Mouse (Mus musculus) CH12.LX (cell line): ENCODE measurements around the gene Disp2. TPM values are rescaled to one million over a fixed set of nuclear protein-coding genes. Genes with fewer than 3 reads are reported as not detected.

Source experiments
- DNase-seq: peaks from one replicate; pipeline ENCODE4 v3.0.0-alpha.2; 2013; ENCODE audit errors: extremely low read depth
- H3K27ac ChIP-seq: 2 replicates; pipeline ENCODE4 v1.5.1; 2012; ENCODE audit warnings: low read depth, mild to moderate bottlenecking, control low read depth, moderate library complexity; ENCODE audit not compliant: insufficient read depth
- H3K27me3 ChIP-seq: replicated peaks from 2 replicates; pipeline ENCODE3; 2012; ENCODE audit warnings: inconsistent platforms
- H3K36me3 ChIP-seq, 2 experiments: replicated peaks in 1 of 2; 2 replicates each; pipeline versions ENCODE3 to v1.6.1; 2012; ENCODE audit warnings: inconsistent platforms in 1 of 2, low read length in 1 of 2, mild to moderate bottlenecking in 1 of 2, mixed read lengths in 1 of 2, moderate library complexity in 1 of 2; ENCODE audit not compliant: control insufficient read depth in 1 of 2, insufficient read depth in 1 of 2
- H3K4me1 ChIP-seq, 2 experiments: 2 replicates each; pipeline ENCODE4 v1.6.1; 2012; ENCODE audit warnings: inconsistent platforms in 1 of 2, moderate library complexity in 1 of 2; ENCODE audit not compliant: insufficient read depth in 2 of 2, control insufficient read depth in 1 of 2
- H3K4me2 ChIP-seq: 2 replicates; pipeline ENCODE4 v1.6.1; 2012; ENCODE audit warnings: low read depth, mild to moderate bottlenecking, control low read depth; ENCODE audit not compliant: poor library complexity, insufficient read depth, severe bottlenecking
- H3K4me3 ChIP-seq, 3 experiments: fragments of 150-350 bp in 1 of 3; sonication (generic) in 1 of 3; replicated peaks in 1 of 3; 2 replicates each; pipeline versions ENCODE3 to v1.5.1; 2011 to 2012; ENCODE audit warnings: low read depth in 2 of 3, low read length in 2 of 3, mild to moderate bottlenecking in 2 of 3, moderate library complexity in 2 of 3, control low read depth in 1 of 3, improper control_type of control experiment in 1 of 3, inconsistent platforms in 1 of 3, mixed read lengths in 1 of 3; ENCODE audit not compliant: poor library complexity in 1 of 3
- H3K79me2 ChIP-seq: replicated peaks from 2 replicates; pipeline ENCODE4 v1.6.1; 2012; ENCODE audit warnings: mild to moderate bottlenecking, moderate library complexity; ENCODE audit not compliant: control insufficient read depth, poor library complexity, insufficient read depth, severe bottlenecking; ENCODE audit errors: extremely low read depth
- H3K9ac ChIP-seq: 2 replicates; pipeline ENCODE4 v1.6.1; 2012; ENCODE audit warnings: low read depth, mild to moderate bottlenecking, control low read depth, moderate library complexity; ENCODE audit not compliant: insufficient read depth
- H3K9me3 ChIP-seq: replicated peaks from 2 replicates; pipeline ENCODE3; 2012; ENCODE audit warnings: low read length, inconsistent platforms, mixed read lengths
- BHLHE40 ChIP-seq: IDR thresholded peaks from 2 replicates; pipeline ENCODE4 v1.6.1; 2011; ENCODE audit warnings: mild to moderate bottlenecking, low read depth, low read length, improper control_type of control experiment
- CHD1 ChIP-seq: IDR thresholded peaks from 2 replicates; pipeline ENCODE4 v1.6.1; 2012; ENCODE audit warnings: low read depth, low read length, improper control_type of control experiment, inconsistent platforms
- CTCF ChIP-seq, 2 experiments: IDR thresholded peaks in 1 of 2; conservative IDR thresholded peaks in 1 of 2; 2 replicates each; pipeline ENCODE4 v1.5.1; 2011 to 2012; ENCODE audit warnings: low read depth in 2 of 2, low read length in 2 of 2, improper control_type of control experiment in 1 of 2, inconsistent platforms in 1 of 2, mild to moderate bottlenecking in 1 of 2, moderate library complexity in 1 of 2
- ELF1 ChIP-seq: IDR thresholded peaks from 2 replicates; pipeline ENCODE4 v1.6.1; 2014; ENCODE audit warnings: low read depth, mild to moderate bottlenecking, inconsistent platforms, low read length, improper control_type of control experiment
- EP300 ChIP-seq: IDR thresholded peaks from 2 replicates; pipeline ENCODE4 v1.6.1; 2011; ENCODE audit warnings: low read length, improper control_type of control experiment
- GABPA ChIP-seq: IDR thresholded peaks from 2 replicates; pipeline ENCODE4 v1.6.1; 2012; ENCODE audit warnings: low read depth, low read length, improper control_type of control experiment, inconsistent platforms; ENCODE audit not compliant: insufficient replicate concordance
- IRF4 ChIP-seq: IDR thresholded peaks from 2 replicates; pipeline ENCODE4 v1.6.1; 2014; ENCODE audit warnings: low read depth, mild to moderate bottlenecking, inconsistent platforms, low read length, improper control_type of control experiment
- JUN ChIP-seq: IDR thresholded peaks from 2 replicates; pipeline ENCODE4 v1.6.1; 2011; ENCODE audit warnings: low read depth, mild to moderate bottlenecking, low read length, improper control_type of control experiment, moderate library complexity; ENCODE audit not compliant: insufficient read depth
- MAX ChIP-seq: IDR thresholded peaks from 2 replicates; pipeline ENCODE4 v1.6.1; 2011; ENCODE audit warnings: low read length, improper control_type of control experiment
- MXI1 ChIP-seq: IDR thresholded peaks from 2 replicates; pipeline ENCODE4 v1.6.1; 2011; ENCODE audit warnings: mild to moderate bottlenecking, low read depth, low read length, improper control_type of control experiment
- MYC ChIP-seq: IDR thresholded peaks from 2 replicates; pipeline ENCODE4 v1.6.1; 2011; ENCODE audit warnings: low read depth, mild to moderate bottlenecking, improper control_type of control experiment, low read length
- NELFE ChIP-seq: IDR thresholded peaks from 2 replicates; pipeline ENCODE4 v1.6.1; 2011; ENCODE audit warnings: low read depth, low read length, improper control_type of control experiment
- NRF1 ChIP-seq: IDR thresholded peaks from 2 replicates; pipeline ENCODE4 v1.6.1; 2014; ENCODE audit warnings: low read depth, mild to moderate bottlenecking, inconsistent platforms, low read length, improper control_type of control experiment, moderate library complexity
- POLR2AphosphoS2 ChIP-seq: IDR thresholded peaks from 2 replicates; pipeline ENCODE4 v1.6.1; 2011; ENCODE audit warnings: low read depth, low read length, improper control_type of control experiment
- RAD21 ChIP-seq: IDR thresholded peaks from 2 replicates; pipeline ENCODE4 v1.6.1; 2011; ENCODE audit warnings: low read depth, mild to moderate bottlenecking, low read length, improper control_type of control experiment, moderate library complexity
- RCOR1 ChIP-seq: conservative IDR thresholded peaks from 2 replicates; pipeline ENCODE4 v1.6.1; 2012; ENCODE audit warnings: low read depth, mild to moderate bottlenecking, inconsistent platforms, low read length, improper control_type of control experiment
- SIN3A ChIP-seq: IDR thresholded peaks from 2 replicates; pipeline ENCODE4 v1.6.1; 2012; ENCODE audit warnings: low read length, improper control_type of control experiment, inconsistent platforms
- TBP ChIP-seq: conservative IDR thresholded peaks from 2 replicates; pipeline ENCODE4 v1.6.1; 2011; ENCODE audit warnings: low read depth, low read length, improper control_type of control experiment
- TCF12 ChIP-seq: IDR thresholded peaks from 2 replicates; pipeline ENCODE4 v1.6.1; 2014; ENCODE audit warnings: low read depth, mild to moderate bottlenecking, inconsistent platforms, low read length, improper control_type of control experiment
- USF1 ChIP-seq: IDR thresholded peaks from 2 replicates; pipeline ENCODE4 v1.6.1; 2014; ENCODE audit warnings: low read depth, mild to moderate bottlenecking, inconsistent platforms, low read length, improper control_type of control experiment
- USF2 ChIP-seq: conservative IDR thresholded peaks from 2 replicates; pipeline ENCODE4 v1.6.1; 2011; ENCODE audit warnings: low read depth, low read length, improper control_type of control experiment
- ZC3H11A ChIP-seq: IDR thresholded peaks from 2 replicates; pipeline ENCODE4 v1.6.1; 2012; ENCODE audit warnings: low read depth, mild to moderate bottlenecking, inconsistent platforms, low read length, improper control_type of control experiment
- ZMIZ1 ChIP-seq: IDR thresholded peaks from 2 replicates; pipeline ENCODE4 v1.6.1; 2012; ENCODE audit warnings: low read depth, mild to moderate bottlenecking, inconsistent platforms, low read length, improper control_type of control experiment
- ZNF384 ChIP-seq: IDR thresholded peaks from 2 replicates; pipeline ENCODE4 v1.6.1; 2012; ENCODE audit warnings: low read depth, low read length, improper control_type of control experiment, inconsistent platforms
- dilution Hi-C: fragments of 300-500 bp; cut with MboI; formaldehyde crosslinking; loops from 2 replicates; pipeline ENCODE4 v1.14.3; 2020; ENCODE audit warnings: low sequenced_read_pairs; ENCODE audit not compliant: extremely low pct_unique_long_range_greater_than_20kb, extremely low pct_ligation_motif_present
- in situ Hi-C: fragments of 300-500 bp; cut with MboI; formaldehyde crosslinking; loops from 3 replicates; pipeline ENCODE4 v1.14.3; 2019; ENCODE audit warnings: low sequenced_read_pairs, low pct_ligation_motif_present, low pct_unique_long_range_greater_than_20kb, mixed read lengths
- polyA plus RNA-seq: library from polyadenylated mRNA; unstranded; fragments of >175 nt; gene quantifications from 2 replicates; pipeline ENCODE4 v1.2.1, GENCODE M21; 2012; ENCODE audit warnings: low read depth; ENCODE audit not compliant: insufficient read length
- total RNA-seq, 2 experiments: library from RNA; depleted of rRNA; stranded (reverse); fragments of 300-350 nt in 1 of 2; fragments of >200 nt in 1 of 2; gene quantifications; 2 replicates each; pipeline ENCODE4 v1.2.3; 2012 to 2014

The Disp2 gene
- total and polyA plus RNA-seq, 3 experiments: not detected

- DNase-seq: no peak
- H3K27ac ChIP-seq: no peak overlapping the region
- no peak overlapping the region for H3K9ac ChIP-seq
- peaks cover 4 to 24% of the 10 kb centered on the region in 2 experiments; a peak in 3 of 4 replicates for H3K4me1 ChIP-seq
- peaks cover 0 to 14% of the 10 kb centered on the region in 2 experiments for H3K36me3 ChIP-seq
- H3K9me3 ChIP-seq: no peaks in the 10 kb centered on the region
- H3K79me2 ChIP-seq: no peaks in the 10 kb centered on the region
- in situ Hi-C loops: loop anchor here (25.0 kb wide), 1 partner anchor 435 kb away; no protein-coding TSS in a partner anchor
- no peak overlapping the region for H3K4me2 ChIP-seq
- TF ChIP-seq MYC: no peak
- no peak for TF ChIP-seq ELF1
- no peak for TF ChIP-seq MAX
- TF ChIP-seq JUN: no peak
- no peak for TF ChIP-seq POLR2AphosphoS2
- TF ChIP-seq EP300: no peak
- TF ChIP-seq NRF1: no peak
- TF ChIP-seq RAD21: no peak
- no peak for TF ChIP-seq RCOR1
- TF ChIP-seq TBP: no peak
- no peak for TF ChIP-seq TCF12
- no peak for TF ChIP-seq CTCF (conservative IDR thresholded peaks at IDR 0.05 in 1 of 2, IDR thresholded peaks at IDR 0.05 in 1 of 2; ENCODE audit: low read depth in 2 of 2, low read length in 2 of 2)
- TF ChIP-seq BHLHE40: no peak
- no peak for TF ChIP-seq GABPA
- TF ChIP-seq USF2: no peak
- no peak for TF ChIP-seq IRF4
- TF ChIP-seq ZMIZ1: no peak
- no peak for TF ChIP-seq CHD1
- no peak for TF ChIP-seq ZC3H11A
- peaks cover 4% of the 10 kb centered on the region for H3K27me3 ChIP-seq
- no peak overlapping the region for H3K4me3 ChIP-seq
- dilution Hi-C loops: no loop called here
Measured at GRCm38 (mm10) chr2:118752792-118753108, 26.8 kb upstream of the Disp2 start.

GRCm38 (mm10) chr2:118754143-118754542 is 25.4 kb upstream of the Disp2 start:
- H3K4me3 ChIP-seq: no peak overlapping the region
- TF ChIP-seq MAX (no peak), ELF1 (no peak), SIN3A (no peak), ZNF384 (no peak), JUN (no peak), GABPA (no peak), USF1 (no peak), RCOR1 (no peak), ZMIZ1 (no peak), MXI1 (no peak), NELFE (no peak), NRF1 (no peak), MYC (no peak)

More at GRCm38 (mm10) chr2:118754143-118754542, 25.4 kb upstream of the Disp2 start:
- Histone ChIP-seq H3K79me2 (no peaks in the 10 kb centered on the region), H3K27ac (no peak overlapping the region), H3K36me3 (peaks cover 0 to 10% of the 10 kb centered on the region in 2 experiments), H3K9ac (no peak overlapping the region), H3K4me2 (no peak overlapping the region), H3K27me3 (peaks cover 10% of the 10 kb centered on the region), H3K4me1 (peaks cover 6 to 20% of the 10 kb centered on the region in 2 experiments), H3K9me3 (no peaks in the 10 kb centered on the region)
- in situ Hi-C loops: loop anchor here (25.0 kb wide), 1 partner anchor 433 kb away; no protein-coding TSS in a partner anchor
- dilution Hi-C loops: no loop called here
- DNase-seq: no peak
